Mouse (Mus musculus) hindbrain, embryonic 10.5 days (tissue): ENCODE results near the gene Mgrn1. TPM values are rescaled to one million over a fixed set of nuclear protein-coding genes. Genes with fewer than 3 reads are reported as not detected.

Experiments
- DNase-seq: peaks from one replicate; pipeline ENCODE4 v3.0.0-alpha.2; 2017; ENCODE audit warnings: low spot score
- H3K27ac ChIP-seq: fragments of 300-500 bp; sonication (generic); 2 replicates; pipeline ENCODE4 v1.5.1; 2016; ENCODE audit warnings: mild to moderate bottlenecking, moderate library complexity
- H3K27me3 ChIP-seq: fragments of 300-500 bp; sonication (generic); 2 replicates; pipeline ENCODE4 v1.6.1; 2016; ENCODE audit warnings: mild to moderate bottlenecking; ENCODE audit not compliant: poor library complexity, insufficient read depth, severe bottlenecking
- H3K36me3 ChIP-seq: fragments of 300-500 bp; sonication (generic); 2 replicates; pipeline ENCODE4 v1.6.1; 2016; ENCODE audit warnings: mild to moderate bottlenecking, moderate library complexity
- H3K4me1 ChIP-seq: fragments of 300-500 bp; sonication (generic); replicated peaks from 2 replicates; pipeline ENCODE4 v1.6.1; 2016; ENCODE audit warnings: mild to moderate bottlenecking
- H3K4me3 ChIP-seq: fragments of 300-500 bp; sonication (generic); 2 replicates; pipeline ENCODE4 v1.5.1; 2016; ENCODE audit warnings: mild to moderate bottlenecking, moderate library complexity
- H3K9me3 ChIP-seq: fragments of 300-500 bp; sonication (generic); 2 replicates; pipeline ENCODE4 v1.6.1; 2016; ENCODE audit warnings: mild to moderate bottlenecking, moderate library complexity
- WGBS: fragments of 180-500 bp; shearing (Covaris S2); methylation state at CpG from one replicate; pipeline ENCODE4 v1.1.7; 2016; 5-methylcytosine and 5-hydroxymethylcytosine counted together
- polyA plus RNA-seq: library from polyadenylated mRNA; unstranded; fragments of >200 nt; fragmentation: Nextera tagmentation; extraction: Ambion mirVana; gene quantifications from 2 replicates; pipeline ENCODE4 v1.2.1, GENCODE M21; 2016

Mgrn1 gene
- polyA plus RNA-seq = 71.6 and 80.8 TPM in 2 replicates

DNA sequence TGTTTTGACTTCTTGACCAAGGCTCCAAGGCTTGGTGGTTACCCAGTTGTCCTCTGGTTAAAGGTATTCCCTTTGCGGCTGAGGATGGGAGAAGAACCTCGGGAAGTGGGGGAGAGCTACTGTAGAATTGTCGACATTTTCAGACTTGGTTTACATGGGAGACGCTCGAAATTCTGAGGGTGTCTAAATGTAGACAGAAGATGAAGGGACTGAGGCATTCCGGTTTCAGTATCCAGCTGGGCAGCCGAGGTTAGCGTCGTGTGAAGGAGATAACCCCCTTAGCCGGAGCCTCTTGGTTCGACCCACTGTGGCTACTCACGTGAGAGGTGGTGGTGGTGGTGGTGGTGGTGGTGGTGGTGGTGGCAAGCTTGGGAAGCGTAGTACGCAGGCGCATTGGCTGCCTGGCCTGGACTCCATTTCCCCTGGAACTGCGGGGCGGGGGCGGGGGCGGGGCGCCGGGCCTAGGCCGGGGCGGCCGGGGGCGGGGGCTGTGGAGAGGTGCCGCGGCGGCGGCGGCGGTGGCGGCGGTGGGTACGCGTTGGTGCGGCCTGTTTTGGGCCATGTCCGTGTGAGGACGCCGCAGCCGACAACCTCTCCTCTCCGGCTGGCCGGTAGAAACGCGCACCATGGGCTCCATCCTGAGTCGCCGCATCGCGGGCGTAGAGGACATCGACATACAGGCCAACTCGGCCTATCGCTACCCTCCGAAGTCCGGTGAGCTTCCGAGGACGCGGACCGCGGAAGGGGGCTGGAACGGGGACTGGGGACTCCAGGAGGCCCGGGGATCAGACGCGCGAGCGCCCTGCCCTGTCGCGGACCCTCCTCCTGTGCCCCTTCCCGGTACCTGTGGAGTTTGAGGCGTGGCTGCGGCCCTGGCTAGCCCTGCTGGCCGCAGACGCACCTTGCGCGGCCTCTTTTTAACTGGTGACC, at the start of gene Mgrn1:
Gene Mgrn1, plus strand, starts transcription at position 490 of the 930 bp plus-strand sequence.
- Histone ChIP-seq H3K27me3 (no peaks in the 10 kb centered on the region), H3K27ac (peak within 1 kb of the TSS; percentile 95), H3K36me3 (0 out of 2 replicates have a peak, but pooled peaks cover 4% of the 10 kb centered on the region), H3K4me1 (peaks cover 38% of the 10 kb centered on the region), H3K9me3 (no peaks in the 10 kb centered on the region), H3K4me3 (peak within 1 kb of the TSS; percentile 87)
- peak; percentile 92 for DNase-seq
- under 1% methylated on average over 62 of the region's 74 CpGs for WGBS

DNA sequence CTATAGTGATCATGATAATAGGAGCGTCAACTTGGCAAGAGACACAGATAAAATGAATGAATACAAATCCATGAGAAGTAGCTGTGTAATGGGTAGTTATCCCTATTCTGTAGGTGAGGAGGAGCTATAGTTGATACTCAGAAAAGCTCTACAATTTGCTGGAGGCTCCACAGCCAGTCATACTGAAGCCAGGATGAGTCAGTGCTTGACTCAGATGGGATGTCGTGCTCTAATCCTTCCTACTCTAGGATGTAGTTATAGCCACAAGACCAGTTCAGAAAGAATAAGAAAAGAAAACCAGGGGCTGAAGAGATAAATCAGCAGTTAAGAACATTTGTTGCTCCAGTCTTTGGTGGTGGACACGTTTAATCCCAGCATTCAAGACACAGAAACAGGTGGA, 48.4 kb upstream of the Mgrn1 start:
- Histone ChIP-seq H3K9me3 (no peaks in the 10 kb centered on the region), H3K4me1 (peaks cover 7% of the 10 kb centered on the region; the same call in 1 of the 2 replicates), H3K4me3 (no peak overlapping the region), H3K27ac (no peak overlapping the region), H3K27me3 (no peaks in the 10 kb centered on the region), H3K36me3 (no peaks in the 10 kb centered on the region)
- no peak for DNase-seq
- 81% methylated on average over 3 of the region's 3 CpGs for WGBS

DNA sequence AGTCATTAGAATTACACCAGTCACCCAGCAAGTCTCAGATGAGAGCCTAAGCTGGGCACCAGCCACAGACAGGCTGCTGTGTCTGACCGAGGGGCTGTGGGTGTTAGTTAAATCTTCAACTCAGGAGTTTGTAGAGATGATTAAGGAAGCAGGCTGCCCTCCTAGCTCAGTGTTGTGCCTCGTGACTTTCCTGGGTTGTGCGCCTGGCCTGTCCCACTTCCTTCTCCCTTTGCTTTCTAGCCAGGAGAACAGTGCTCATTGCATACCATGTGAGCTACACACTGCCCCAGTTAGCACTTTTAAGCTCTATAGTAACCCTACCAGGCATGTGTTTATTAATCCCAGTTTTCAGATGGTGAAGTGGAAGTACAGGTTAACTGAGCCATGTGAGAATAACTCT, 46.5 kb upstream of the Mgrn1 start:
- Histone ChIP-seq H3K36me3 (no peaks in the 10 kb centered on the region), H3K4me3 (no peak overlapping the region), H3K4me1 (peaks cover 7% of the 10 kb centered on the region; the same call in 1 of the 2 replicates), H3K27me3 (no peaks in the 10 kb centered on the region), H3K9me3 (no peaks in the 10 kb centered on the region), H3K27ac (no peak overlapping the region)
- WGBS = 83% methylated on average over 3 of the region's 3 CpGs
- no peak for DNase-seq

DNA sequence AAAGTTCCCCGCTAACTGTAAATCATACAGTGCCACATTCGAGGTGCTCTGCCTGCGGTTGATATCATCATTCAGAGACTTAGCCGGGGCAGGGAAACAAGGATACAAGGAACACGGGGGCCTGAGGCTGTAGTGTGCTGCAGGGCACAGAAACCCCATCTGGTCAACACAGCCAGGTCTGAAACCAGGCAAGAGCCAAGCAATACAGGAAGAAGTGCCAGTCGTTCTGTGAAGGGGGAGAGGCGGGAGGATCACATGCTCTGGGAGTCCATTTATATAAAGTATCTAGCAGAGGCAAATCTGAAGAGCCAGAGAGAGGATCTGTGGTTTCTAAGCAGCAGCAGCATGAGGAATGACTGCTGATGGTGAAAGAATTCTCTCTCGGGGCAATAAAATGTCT, 45.8 kb upstream of the Mgrn1 start:
- peaks cover 7% of the 10 kb centered on the region; the same call in 1 of the 2 replicates for H3K4me1 ChIP-seq
- 89% methylated on average over 8 of the region's 8 CpGs for WGBS

DNA sequence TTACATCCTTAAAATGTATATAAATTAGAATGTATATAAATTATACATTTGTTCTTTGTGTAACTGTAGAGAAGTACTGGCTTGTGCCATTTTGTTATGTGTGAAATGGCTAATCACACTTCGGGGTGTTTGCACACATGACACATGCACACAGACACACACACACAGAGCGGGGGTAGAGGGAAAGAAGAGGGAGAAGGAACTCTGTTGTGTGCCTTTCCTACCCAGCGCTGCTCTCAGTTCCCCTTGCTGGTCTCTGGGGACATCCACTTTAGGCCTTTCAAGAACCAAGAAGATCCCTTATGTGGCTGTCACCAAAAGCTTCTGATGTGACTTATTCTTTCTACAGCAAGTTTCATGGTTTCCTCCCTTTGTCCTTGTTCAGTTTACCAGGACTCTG, 39.0 kb upstream of the Mgrn1 start:
- H3K27ac ChIP-seq = no peak overlapping the region
- H3K4me1 ChIP-seq = no peaks in the 10 kb centered on the region
- H3K27me3 ChIP-seq = no peaks in the 10 kb centered on the region
- no peaks in the 10 kb centered on the region for H3K36me3 ChIP-seq
- no peak overlapping the region for H3K4me3 ChIP-seq
- H3K9me3 ChIP-seq = no peaks in the 10 kb centered on the region
- no peak for DNase-seq
- WGBS = 80% methylated on average over 3 of the region's 3 CpGs

More for the DNA sequence above, 45.8 kb upstream of the Mgrn1 start:
- no peak for DNase-seq
- no peak overlapping the region for H3K4me3 ChIP-seq
- no peaks in the 10 kb centered on the region for H3K36me3 ChIP-seq
- H3K9me3 ChIP-seq = no peaks in the 10 kb centered on the region
- no peaks in the 10 kb centered on the region for H3K27me3 ChIP-seq
- H3K27ac ChIP-seq = no peak overlapping the region

DNA sequence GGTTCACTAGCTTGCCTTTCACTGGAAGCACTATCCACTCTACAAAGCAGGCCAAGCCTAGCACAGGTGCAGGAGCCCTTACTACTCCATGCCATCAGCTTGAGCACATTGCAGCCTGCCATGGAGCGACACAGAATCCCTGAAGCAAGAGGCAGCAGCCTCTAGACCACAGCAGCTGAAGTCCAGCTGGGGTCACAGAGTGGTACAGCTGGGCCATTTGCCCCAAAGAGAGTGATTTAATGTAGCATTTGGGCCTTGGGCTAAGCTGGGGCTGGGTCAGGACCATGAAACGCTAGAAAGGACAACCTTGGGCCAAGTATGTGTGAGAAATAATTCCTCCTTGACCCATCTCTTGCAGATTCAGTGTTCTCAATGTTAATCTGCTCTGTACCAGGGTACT, 38.0 kb upstream of the Mgrn1 start:
- Histone ChIP-seq H3K4me1 (no peaks in the 10 kb centered on the region), H3K27me3 (no peaks in the 10 kb centered on the region), H3K36me3 (no peaks in the 10 kb centered on the region), H3K27ac (no peak overlapping the region), H3K4me3 (no peak overlapping the region), H3K9me3 (no peaks in the 10 kb centered on the region)
- WGBS = 89% methylated on average over 2 of the region's 2 CpGs
- DNase-seq = no peak

DNA sequence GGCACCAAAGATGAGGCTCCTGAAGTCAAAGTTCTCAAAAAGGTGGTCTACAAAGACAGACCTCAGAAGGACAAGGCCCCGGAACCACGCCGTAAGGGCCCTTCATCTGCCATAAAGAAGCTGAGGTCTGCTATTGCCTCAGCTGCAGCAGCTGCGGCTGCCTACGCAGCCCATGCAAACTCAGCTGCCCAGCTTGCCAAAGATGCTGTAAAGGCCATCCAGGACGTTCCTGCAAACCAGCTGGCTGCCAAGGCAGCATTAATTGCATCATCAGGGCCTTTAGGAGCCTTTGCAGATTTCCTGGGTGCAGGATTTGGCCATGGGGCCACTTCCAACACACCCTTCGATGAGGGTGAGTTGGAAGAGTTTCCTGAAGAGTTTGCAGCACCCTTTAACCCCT, 35.7 kb upstream of the Mgrn1 start:
- Histone ChIP-seq H3K27me3 (no peaks in the 10 kb centered on the region), H3K4me1 (no peaks in the 10 kb centered on the region), H3K9me3 (no peaks in the 10 kb centered on the region), H3K36me3 (no peaks in the 10 kb centered on the region), H3K4me3 (no peak overlapping the region), H3K27ac (no peak overlapping the region)
- 78% methylated on average over 7 of the region's 7 CpGs for WGBS
- DNase-seq = no peak

DNA sequence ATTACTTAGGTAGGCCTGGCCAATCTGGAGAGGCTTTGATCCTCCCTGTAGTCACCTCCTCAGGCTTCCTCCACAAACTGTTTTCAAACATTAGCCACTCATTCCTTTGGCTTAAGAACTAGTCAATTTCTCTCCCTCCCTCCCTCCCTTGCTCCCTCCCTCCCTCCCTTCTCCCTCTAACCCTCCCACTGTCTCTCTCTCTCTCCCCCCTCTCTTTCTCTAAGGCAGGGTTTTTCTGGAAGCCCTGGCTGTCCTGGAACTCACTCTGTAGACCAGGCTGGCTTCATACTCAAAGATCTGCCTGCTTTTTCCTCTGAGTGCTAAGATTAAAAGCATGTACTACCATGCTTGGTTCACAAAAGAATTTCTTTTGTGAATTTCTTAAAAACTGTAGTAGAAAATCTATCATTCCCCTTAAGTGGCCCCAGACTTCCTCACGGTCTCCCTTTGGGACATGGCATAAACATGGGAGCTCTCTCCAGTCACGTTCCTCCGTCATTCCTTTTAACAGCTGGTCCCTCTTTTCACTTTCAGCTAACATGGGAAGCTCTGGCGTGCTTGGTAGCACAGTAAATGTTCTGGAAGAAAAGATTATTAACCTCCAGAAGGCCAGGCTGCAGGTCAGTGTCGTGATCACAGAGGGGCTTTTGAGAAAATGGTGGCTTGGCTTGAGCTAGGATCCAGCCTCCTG, 35.0 kb upstream of the Mgrn1 start:
- no peaks in the 10 kb centered on the region for H3K27me3 ChIP-seq
- no peak for DNase-seq
- no peak overlapping the region for H3K27ac ChIP-seq
- WGBS = 69% methylated on average over 5 of the region's 5 CpGs
- no peaks in the 10 kb centered on the region for H3K36me3 ChIP-seq
- no peak overlapping the region for H3K4me3 ChIP-seq
- no peaks in the 10 kb centered on the region for H3K9me3 ChIP-seq
- H3K4me1 ChIP-seq = no peaks in the 10 kb centered on the region

DNA sequence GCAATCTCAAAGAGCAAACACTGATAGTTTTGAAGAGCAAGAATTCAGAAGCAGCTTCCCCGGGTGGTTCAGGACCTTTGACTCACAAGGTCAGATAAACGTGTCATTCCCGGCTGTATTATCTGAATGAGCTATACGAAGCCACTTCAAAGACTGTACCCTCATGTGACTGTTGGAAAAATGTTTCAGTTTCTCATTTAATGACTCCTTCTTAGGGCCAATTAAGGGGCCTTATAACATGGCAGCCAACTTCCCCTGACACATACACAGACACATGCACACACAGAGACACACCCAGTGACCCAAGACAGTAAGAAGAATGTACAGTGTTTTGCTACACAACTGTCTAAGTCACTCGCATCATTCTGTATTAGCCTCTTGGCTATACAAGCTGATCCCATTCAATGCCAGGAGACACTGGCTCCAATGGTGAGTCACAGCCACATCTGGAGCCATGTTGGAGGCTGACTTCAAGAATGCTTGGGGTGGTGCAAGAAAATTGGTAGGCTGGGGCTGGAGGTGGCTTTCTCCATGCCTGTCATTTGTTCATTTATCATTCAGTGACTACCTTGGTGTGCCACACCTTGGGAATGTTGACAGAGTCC, 30.9 kb upstream of the Mgrn1 start:
- Histone ChIP-seq H3K4me3 (no peak overlapping the region), H3K4me1 (no peaks in the 10 kb centered on the region), H3K9me3 (no peaks in the 10 kb centered on the region), H3K27ac (no peak overlapping the region), H3K27me3 (no peaks in the 10 kb centered on the region), H3K36me3 (no peaks in the 10 kb centered on the region)
- DNase-seq = no peak
- 54% methylated on average over 5 of the region's 5 CpGs for WGBS

DNA sequence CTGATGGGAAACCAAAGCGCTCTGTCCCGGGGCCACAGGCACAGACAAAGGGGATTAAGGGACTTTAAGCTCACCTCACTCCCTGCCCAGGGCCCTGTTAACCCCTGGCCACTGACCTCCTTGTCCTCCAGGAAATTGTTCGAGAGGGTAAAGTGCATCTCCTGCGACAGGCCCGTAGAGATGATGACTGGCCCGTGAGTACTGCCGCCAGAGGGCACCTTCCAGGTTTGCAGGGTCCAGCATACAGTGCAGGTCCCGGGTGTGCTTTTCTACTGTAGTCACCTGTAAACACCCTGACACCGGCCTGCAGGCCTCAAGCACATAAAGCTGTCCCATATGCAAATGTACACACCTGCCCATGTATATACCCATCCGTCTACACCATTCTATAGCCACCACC, 24.7 kb upstream of the Mgrn1 start:
- H3K9me3 ChIP-seq = no peaks in the 10 kb centered on the region
- DNase-seq = no peak
- H3K36me3 ChIP-seq = no peaks in the 10 kb centered on the region
- H3K27me3 ChIP-seq = no peaks in the 10 kb centered on the region
- no peak overlapping the region for H3K4me3 ChIP-seq
- 55% methylated on average over 10 of the region's 10 CpGs for WGBS
- H3K4me1 ChIP-seq = no peaks in the 10 kb centered on the region
- H3K27ac ChIP-seq = no peak overlapping the region

DNA sequence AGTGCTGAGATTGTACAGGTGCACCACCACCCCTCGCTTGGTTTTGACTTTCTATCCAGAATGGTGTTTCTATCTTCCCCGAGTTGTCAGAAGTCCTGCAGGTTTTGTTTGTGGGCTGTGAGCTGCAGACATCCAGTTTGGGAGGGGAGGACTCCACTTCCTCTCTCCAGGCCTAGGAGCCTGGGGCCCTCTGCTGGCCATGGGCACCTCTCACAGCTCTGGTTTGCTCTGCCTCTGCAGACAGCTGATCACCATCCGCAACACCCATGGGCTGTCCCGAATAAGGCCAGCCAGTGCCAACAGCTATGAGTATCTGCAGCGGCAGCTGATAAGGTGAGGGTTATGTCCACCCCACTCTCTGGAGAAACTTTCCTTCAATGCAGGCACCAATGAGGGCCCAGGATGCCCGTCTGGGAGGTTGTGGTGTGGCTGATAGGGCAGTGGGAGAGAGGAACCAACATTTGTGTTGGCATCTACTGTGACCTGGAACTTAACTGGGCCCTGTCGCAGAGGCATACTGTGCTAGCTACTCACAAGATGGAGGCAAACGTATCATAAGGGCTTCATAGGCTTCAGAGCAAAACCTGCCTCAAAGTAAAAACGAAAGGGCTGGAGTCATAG, 23.1 kb upstream of the Mgrn1 start:
- 56% methylated on average over 9 of the region's 9 CpGs for WGBS
- no peaks in the 10 kb centered on the region for H3K36me3 ChIP-seq

DNA sequence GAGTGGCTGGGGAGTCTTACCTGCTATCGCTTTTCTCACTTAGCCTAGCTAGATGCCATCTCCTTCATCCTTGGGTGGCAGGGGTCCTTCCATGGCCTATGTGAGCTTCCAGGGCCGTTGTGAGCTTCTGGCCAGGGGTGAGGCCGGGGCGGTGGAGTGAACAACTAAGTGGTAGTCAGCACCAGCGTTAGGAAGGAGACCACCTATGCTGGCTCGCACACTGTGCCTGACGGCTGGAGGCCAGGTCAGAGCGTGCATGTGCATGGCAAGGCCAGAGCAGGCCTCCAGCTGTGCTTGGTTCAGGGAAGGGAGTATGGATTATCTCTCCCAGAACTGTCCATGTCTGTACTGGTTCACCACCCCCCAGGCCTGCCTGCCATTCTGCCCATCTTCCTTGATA, 22.3 kb upstream of the Mgrn1 start:
- Histone ChIP-seq H3K9me3 (no peaks in the 10 kb centered on the region), H3K27ac (no peak overlapping the region), H3K4me3 (no peak overlapping the region), H3K27me3 (no peaks in the 10 kb centered on the region), H3K4me1 (no peaks in the 10 kb centered on the region), H3K36me3 (no peaks in the 10 kb centered on the region)
- WGBS = 84% methylated on average over 8 of the region's 8 CpGs
- no peak for DNase-seq

More for the DNA sequence above, 23.1 kb upstream of the Mgrn1 start:
- no peak overlapping the region for H3K27ac ChIP-seq
- no peak overlapping the region for H3K4me3 ChIP-seq
- H3K4me1 ChIP-seq = no peaks in the 10 kb centered on the region
- no peaks in the 10 kb centered on the region for H3K9me3 ChIP-seq
- no peaks in the 10 kb centered on the region for H3K27me3 ChIP-seq
- DNase-seq = peak; percentile 51
